Mouse (Mus musculus) lung, embryonic 16.5 days (tissue): ENCODE measurements at regions not wholly inside any gene's neighbourhood (a gene's known extent, or its start where the extent isn't known, plus 50 kb on each side); places are given as distances from the start of the nearest gene placed in this dataset.
A peak's percentile ranks its signal among the peaks of the same experiment; 100 is the strongest.

Experiments used
- ATAC-seq: fragments of 200-750 bp; cut with Nextera tagmentation; 2 replicates; pipeline ENCODE4 v1.8.0; 2017; ENCODE audit warnings: low read depth, mild to moderate bottlenecking, moderate library complexity
- H3K27ac ChIP-seq: fragments of 300-500 bp; sonication (generic); 2 replicates; pipeline ENCODE4 v1.5.1; 2014; ENCODE audit warnings: mild to moderate bottlenecking, control low read depth, low read length
- H3K27me3 ChIP-seq: fragments of 300-500 bp; sonication (generic); 2 replicates; pipeline ENCODE4 v1.6.1; 2014; ENCODE audit warnings: low read depth, low read length, mixed read lengths; ENCODE audit not compliant: control insufficient read depth, insufficient read depth
- H3K36me3 ChIP-seq: fragments of 300-500 bp; sonication (generic); 2 replicates; pipeline ENCODE4 v1.6.1; 2014; ENCODE audit warnings: low read length; ENCODE audit not compliant: control insufficient read depth, insufficient read depth
- H3K4me1 ChIP-seq: fragments of 300-500 bp; sonication (generic); replicated peaks from 2 replicates; pipeline ENCODE4 v1.6.1; 2014; ENCODE audit warnings: low read length, mixed read lengths; ENCODE audit not compliant: control insufficient read depth, insufficient read depth
- H3K4me2 ChIP-seq: fragments of 300-500 bp; sonication (generic); 2 replicates; pipeline ENCODE4 v1.6.1; 2014; ENCODE audit warnings: low read depth, low read length, control low read depth
- H3K4me3 ChIP-seq: fragments of 300-500 bp; sonication (generic); 2 replicates; pipeline ENCODE4 v1.5.1; 2014; ENCODE audit warnings: mild to moderate bottlenecking, low read length, control low read depth
- H3K9ac ChIP-seq: fragments of 300-500 bp; sonication (generic); 2 replicates; pipeline ENCODE4 v1.6.1; 2014; ENCODE audit warnings: low read length, control low read depth
- H3K9me3 ChIP-seq: fragments of 300-500 bp; sonication (generic); 2 replicates; pipeline ENCODE4 v1.6.1; 2016; ENCODE audit warnings: low read length; ENCODE audit not compliant: control insufficient read depth
- WGBS: fragments of 180-500 bp; shearing (Covaris S2); extraction: QIAGEN DNeasy Blood & Tissue Kit; methylation state at CpG from one replicate; pipeline ENCODE4 v1.1.7; 2014; 5-methylcytosine and 5-hydroxymethylcytosine counted together

GRCm38 (mm10) chr12:50943741-50944521, 295.0 kb upstream of the Prkd1 start:
- Histone ChIP-seq H3K4me2 (peak overlapping the region; percentile 56), H3K4me3 (peak overlapping the region; percentile 33), H3K9me3 (no peaks in the 10 kb centered on the region), H3K27me3 (no peaks in the 10 kb centered on the region), H3K36me3 (no peaks in the 10 kb centered on the region), H3K4me1 (no peaks in the 10 kb centered on the region), H3K27ac (no peak overlapping the region), H3K9ac (0 out of 2 replicates have a peak overlapping the region, but pooled peaks have one; percentile 52)
- WGBS, result 23% methylated on average over 19 of the region's 19 CpGs
- ATAC-seq, result peak; percentile 60; the same call in 1 of the 2 replicates

GRCm38 (mm10) chr12:50943340-50943739, 294.4 kb upstream of the Prkd1 start:
- no peak for ATAC-seq
- H3K27me3 ChIP-seq, result no peaks in the 10 kb centered on the region
- WGBS, result 39% methylated on average over 3 of the region's 3 CpGs
- no peak overlapping the region for H3K4me3 ChIP-seq
- H3K27ac ChIP-seq, result no peak overlapping the region
- H3K36me3 ChIP-seq, result no peaks in the 10 kb centered on the region
- H3K4me1 ChIP-seq, result no peaks in the 10 kb centered on the region
- no peak overlapping the region for H3K9ac ChIP-seq
- no peak overlapping the region for H3K4me2 ChIP-seq
- no peaks in the 10 kb centered on the region for H3K9me3 ChIP-seq

DNA sequence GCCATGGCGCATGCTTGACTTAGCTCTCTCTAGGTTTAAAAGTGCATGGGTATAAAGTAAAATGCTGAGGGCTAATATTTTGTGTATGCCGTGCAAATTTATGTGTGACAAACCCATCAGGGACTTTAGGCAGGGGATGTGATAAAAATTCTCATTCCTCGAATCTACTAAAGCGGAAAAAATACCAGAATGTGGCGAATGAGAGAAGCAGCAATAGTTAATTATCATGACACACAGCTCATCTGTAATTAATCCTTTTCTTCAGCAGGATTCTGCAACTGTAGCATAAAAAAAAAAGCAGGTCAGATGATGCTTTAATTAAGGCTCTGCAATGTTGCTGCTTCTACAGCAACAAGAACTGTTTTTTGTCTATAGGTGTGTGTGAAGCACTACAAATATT, 286.6 kb upstream of the Prkd1 start:
- no peak for ATAC-seq
- no peaks in the 10 kb centered on the region for H3K9me3 ChIP-seq
- H3K9ac ChIP-seq, result no peak overlapping the region

GRCm38 (mm10) chr12:50932496-50932895, 283.6 kb upstream of the Prkd1 start:
- no peak for ATAC-seq
- Histone ChIP-seq H3K9ac (no peak overlapping the region), H3K27ac (no peak overlapping the region), H3K9me3 (no peaks in the 10 kb centered on the region), H3K36me3 (no peaks in the 10 kb centered on the region), H3K27me3 (no peaks in the 10 kb centered on the region), H3K4me1 (no peaks in the 10 kb centered on the region), H3K4me3 (no peak overlapping the region), H3K4me2 (no peak overlapping the region)
- 94% methylated on average over 3 of the region's 3 CpGs for WGBS

More for the DNA sequence above, 286.6 kb upstream of the Prkd1 start:
- no peaks in the 10 kb centered on the region for H3K36me3 ChIP-seq
- no peak overlapping the region for H3K4me3 ChIP-seq
- 79% methylated on average over 5 of the region's 5 CpGs for WGBS
- H3K27me3 ChIP-seq, result no peaks in the 10 kb centered on the region
- H3K27ac ChIP-seq, result no peak overlapping the region
- H3K4me2 ChIP-seq, result no peak overlapping the region
- no peaks in the 10 kb centered on the region for H3K4me1 ChIP-seq

- no peak overlapping the region for H3K4me2 ChIP-seq
- no peak overlapping the region for H3K4me3 ChIP-seq
- H3K27me3 ChIP-seq, result no peaks in the 10 kb centered on the region
- WGBS, result 30% methylated on average over 3 of the region's 3 CpGs
- H3K9ac ChIP-seq, result no peak overlapping the region
- no peaks in the 10 kb centered on the region for H3K36me3 ChIP-seq
- H3K27ac ChIP-seq, result no peak overlapping the region
- no peaks in the 10 kb centered on the region for H3K4me1 ChIP-seq
- no peaks in the 10 kb centered on the region for H3K9me3 ChIP-seq
- no peak for ATAC-seq
These were observed 280.7 kb upstream of the Prkd1 start for GRCm38 (mm10) chr12:50929641-50930040.

GRCm38 (mm10) chr12:50926234-50926633, 277.3 kb upstream of the Prkd1 start:
- Histone ChIP-seq H3K9me3 (no peaks in the 10 kb centered on the region), H3K9ac (no peak overlapping the region), H3K36me3 (no peaks in the 10 kb centered on the region), H3K4me3 (no peak overlapping the region), H3K4me1 (no peaks in the 10 kb centered on the region), H3K27ac (no peak overlapping the region), H3K27me3 (no peaks in the 10 kb centered on the region), H3K4me2 (no peak overlapping the region)
- WGBS, result 45% methylated on average over 2 of the region's 2 CpGs
- ATAC-seq, result no peak

- Histone ChIP-seq H3K4me1 (no peaks in the 10 kb centered on the region), H3K9me3 (no peaks in the 10 kb centered on the region), H3K4me3 (no peak overlapping the region), H3K4me2 (no peak overlapping the region), H3K36me3 (no peaks in the 10 kb centered on the region), H3K27ac (no peak overlapping the region), H3K27me3 (no peaks in the 10 kb centered on the region), H3K9ac (no peak overlapping the region)
- WGBS, result 60% methylated on average over 1 of the region's 1 CpGs
- no peak for ATAC-seq
These were observed 272.8 kb upstream of the Prkd1 start for GRCm38 (mm10) chr12:50921739-50922138.

GRCm38 (mm10) chr12:50899609-50900447, 250.9 kb upstream of the Prkd1 start:
- Histone ChIP-seq H3K27me3 (no peaks in the 10 kb centered on the region), H3K9ac (no peak overlapping the region), H3K4me2 (no peak overlapping the region), H3K36me3 (no peaks in the 10 kb centered on the region), H3K4me1 (0 out of 2 replicates have a peak, but pooled peaks cover 3% of the 10 kb centered on the region), H3K4me3 (no peak overlapping the region), H3K9me3 (no peaks in the 10 kb centered on the region), H3K27ac (no peak overlapping the region)
- 47% methylated on average over 13 of the region's 13 CpGs for WGBS
- peak; percentile 71; the same call in 1 of the 2 replicates for ATAC-seq

- no peaks in the 10 kb centered on the region for H3K36me3 ChIP-seq
- H3K27ac ChIP-seq, result no peak overlapping the region
- 78% methylated on average over 3 of the region's 3 CpGs for WGBS
- no peaks in the 10 kb centered on the region for H3K9me3 ChIP-seq
- H3K4me1 ChIP-seq, result 0 out of 2 replicates have a peak, but pooled peaks cover 3% of the 10 kb centered on the region
- no peak overlapping the region for H3K4me3 ChIP-seq
- no peaks in the 10 kb centered on the region for H3K27me3 ChIP-seq
- ATAC-seq, result no peak
- H3K4me2 ChIP-seq, result no peak overlapping the region
- no peak overlapping the region for H3K9ac ChIP-seq
These were observed 248.8 kb upstream of the Prkd1 start for GRCm38 (mm10) chr12:50897606-50898166.
